Mouse (Mus musculus) E14TG2a.4 (cell line): ENCODE data around the gene Dusp3.

Source experiments
- CTCF ChIP-seq: conservative IDR thresholded peaks from 2 replicates; pipeline ENCODE4 v1.5.1; 2014; ENCODE audit warnings: low read length
- POU5F1 ChIP-seq: IDR thresholded peaks from 2 replicates; pipeline ENCODE4 v1.6.1; 2014; ENCODE audit warnings: low read length, borderline replicate concordance

- TF ChIP-seq CTCF (no peak), POU5F1 (no peak)
Observed at GRCm38 (mm10) chr11:101963473-101964291, 23.1 kb downstream of the Dusp3 start.
